Mouse (Mus musculus): ENCODE data around the gene Pced1b. TPM values are rescaled to one million over a fixed set of nuclear protein-coding genes. Genes with fewer than 3 reads are reported as not detected.

Pced1b gene
- polyA plus RNA-seq, 1 experiment from 2014 or later: 10.7 TPM

- in situ Hi-C loops (cut with MboI; ENCODE audit: low pct_unique_long_range_greater_than_20kb): no loop called here
- no peak for TF ChIP-seq CTCF (IDR thresholded peaks at IDR 0.05)
- CTCF ChIA-PET: interaction anchor here (1.1 to 1.2 kb wide), 2 partner anchors 18 to 21 kb away, joined by 3 read pairs; no protein-coding TSS in a partner anchor
Observed at GRCm38 (mm10) chr15:97275626-97276395, 28.9 kb downstream of the Pced1b start.

GRCm38 (mm10) chr15:97276660-97277153 is 29.8 kb downstream of the Pced1b start:
- in situ Hi-C loops (cut with MboI; ENCODE audit: low pct_unique_long_range_greater_than_20kb): no loop called here
- DNase-seq (ENCODE audit: low read depth, low spot score) (no peak), ATAC-seq (no peak)
- CTCF ChIA-PET: interaction anchor here (1.2 kb wide), 1 partner anchor 21 kb away, joined by 3 read pairs; no protein-coding TSS in a partner anchor
- POLR2A ChIA-PET: no interaction called here
- TF ChIP-seq CTCF (IDR thresholded peaks at IDR 0.05): no peak
- H3K27me3 ChIP-seq: no peaks in the 10 kb centered on the region

More at GRCm38 (mm10) chr15:97275626-97276395, 28.9 kb downstream of the Pced1b start:
- POLR2A ChIA-PET: interaction anchor here (0.6 kb wide), 2 partner anchors 76 to 292 kb away, joined by 4 to 7 read pairs; no protein-coding TSS in a partner anchor
- ATAC-seq (no peak), DNase-seq (ENCODE audit: low read depth, low spot score) (no peak)
- H3K27me3 ChIP-seq: no peaks in the 10 kb centered on the region

GRCm38 (mm10) chr15:97277328-97277727 is 30.4 kb downstream of the Pced1b start:
- POLR2A ChIA-PET: no interaction called here
- CTCF ChIA-PET: no interaction called here
- DNase-seq (ENCODE audit: low read depth, low spot score) (no peak), ATAC-seq (no peak)
- in situ Hi-C loops (cut with MboI; ENCODE audit: low pct_unique_long_range_greater_than_20kb): no loop called here
- no peaks in the 10 kb centered on the region for H3K27me3 ChIP-seq
- no peak for TF ChIP-seq CTCF (IDR thresholded peaks at IDR 0.05)

- ChIA-PET CTCF (no interaction called here), POLR2A (interaction anchor here (0.5 kb wide), 1 partner anchor 268 kb away, joined by 3 read pairs; no protein-coding TSS in a partner anchor)
- H3K27me3 ChIP-seq: no peaks in the 10 kb centered on the region
- ATAC-seq (no peak), DNase-seq (ENCODE audit: low read depth, low spot score) (no peak)
- in situ Hi-C loops (cut with MboI; ENCODE audit: low pct_unique_long_range_greater_than_20kb): no loop called here
- TF ChIP-seq CTCF (IDR thresholded peaks at IDR 0.05): no peak
Observed at GRCm38 (mm10) chr15:97278340-97278948, 31.5 kb downstream of the Pced1b start.

- POLR2A ChIA-PET: no interaction called here
Observed at GRCm38 (mm10) chr15:97280131-97280530, 33.2 kb downstream of the Pced1b start.

GRCm38 (mm10) chr15:97280776-97281175 is 33.9 kb downstream of the Pced1b start:
- CTCF ChIA-PET: no interaction called here
- DNase-seq (ENCODE audit: low read depth, low spot score) (no peak), ATAC-seq (no peak)
- no peak for TF ChIP-seq CTCF (IDR thresholded peaks at IDR 0.05)
- POLR2A ChIA-PET: no interaction called here
- in situ Hi-C loops (cut with MboI; ENCODE audit: low pct_unique_long_range_greater_than_20kb): no loop called here
- H3K27me3 ChIP-seq: no peaks in the 10 kb centered on the region

More at GRCm38 (mm10) chr15:97280131-97280530, 33.2 kb downstream of the Pced1b start:
- ATAC-seq: no peak
- no peaks in the 10 kb centered on the region for H3K27me3 ChIP-seq
- CTCF ChIA-PET: no interaction called here
- no peak for TF ChIP-seq CTCF (IDR thresholded peaks at IDR 0.05)
- in situ Hi-C loops (cut with MboI; ENCODE audit: low pct_unique_long_range_greater_than_20kb): no loop called here
- no peak for DNase-seq (ENCODE audit: low read depth, low spot score)

GRCm38 (mm10) chr15:97281712-97282571 is 35.0 kb downstream of the Pced1b start:
- in situ Hi-C loops (cut with MboI; ENCODE audit: low pct_unique_long_range_greater_than_20kb): no loop called here
- TF ChIP-seq CTCF (IDR thresholded peaks at IDR 0.05): no peak
- H3K27me3 ChIP-seq: no peaks in the 10 kb centered on the region
- ATAC-seq (no peak), DNase-seq (ENCODE audit: low read depth, low spot score) (no peak)
- ChIA-PET POLR2A (no interaction called here), CTCF (no interaction called here)

GRCm38 (mm10) chr15:97282572-97282881 is 35.6 kb downstream of the Pced1b start:
- in situ Hi-C loops (cut with MboI; ENCODE audit: low pct_unique_long_range_greater_than_20kb): no loop called here
- DNase-seq (ENCODE audit: low read depth, low spot score) (no peak), ATAC-seq (no peak)
- CTCF ChIA-PET: no interaction called here
- TF ChIP-seq CTCF (IDR thresholded peaks at IDR 0.05): no peak
- POLR2A ChIA-PET: no interaction called here
- no peaks in the 10 kb centered on the region for H3K27me3 ChIP-seq

- TF ChIP-seq CTCF (IDR thresholded peaks at IDR 0.05): no peak
- DNase-seq (ENCODE audit: low read depth, low spot score) (no peak), ATAC-seq (no peak)
- POLR2A ChIA-PET: interaction anchor here (1.4 kb wide), 1 partner anchor 10 kb away, joined by 3 read pairs; no protein-coding TSS in a partner anchor
- H3K27me3 ChIP-seq: no peaks in the 10 kb centered on the region
- in situ Hi-C loops (cut with MboI; ENCODE audit: low pct_unique_long_range_greater_than_20kb): no loop called here
- CTCF ChIA-PET: no interaction called here
Observed at GRCm38 (mm10) chr15:97284201-97284600, 37.3 kb downstream of the Pced1b start.

- DNase-seq (ENCODE audit: low read depth, low spot score) (no peak), ATAC-seq (no peak)
- in situ Hi-C loops (cut with MboI; ENCODE audit: low pct_unique_long_range_greater_than_20kb): no loop called here
- no peak for TF ChIP-seq CTCF (IDR thresholded peaks at IDR 0.05)
- ChIA-PET CTCF (no interaction called here), POLR2A (interaction anchor here (1.0 kb wide), 1 partner anchor 10 kb away, joined by 3 read pairs; no protein-coding TSS in a partner anchor)
- no peaks in the 10 kb centered on the region for H3K27me3 ChIP-seq
Observed at GRCm38 (mm10) chr15:97285665-97286212, 38.8 kb downstream of the Pced1b start.

Data from Patski (cell line).